Mouse (Mus musculus) central nervous system, embryonic 11.5 days (tissue): ENCODE data around the gene 4921511M17Rik. TPM values are rescaled to one million over a fixed set of nuclear protein-coding genes. Genes with fewer than 3 reads are reported as not detected.

Experiments
- polyA plus RNA-seq: library from polyadenylated mRNA; depleted of rRNA; stranded (reverse); fragments of >200 nt; gene quantifications from 2 replicates; pipeline ENCODE4 v1.2.3, GENCODE M21; 2012; rRNA removed

The 4921511M17Rik gene
- not detected in 2 replicates for polyA plus RNA-seq

DNA sequence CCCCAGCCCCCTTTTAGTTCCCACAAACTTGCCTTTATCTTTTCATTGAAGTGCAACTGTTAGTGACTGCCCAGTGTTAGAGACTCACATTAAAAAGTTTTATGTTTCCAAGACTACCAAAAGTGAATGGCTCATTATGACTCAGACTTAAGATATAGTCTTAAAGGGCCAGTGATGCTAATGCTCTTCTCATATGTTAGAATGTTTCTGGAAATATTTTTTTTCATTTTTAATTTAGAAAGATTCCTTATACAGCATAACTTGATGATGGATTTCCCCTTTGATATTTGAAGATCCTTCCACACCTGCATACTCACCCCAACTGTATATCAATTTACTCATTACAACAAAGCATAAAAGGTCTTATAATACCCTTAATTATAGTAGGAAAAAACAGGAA, at the start of gene 4921511M17Rik:
4921511M17Rik (minus strand) TSS at position 101 of the 400 bp plus-strand sequence.

GRCm38 (mm10) chrX:154054939-154055338, 21.3 kb upstream of the 4921511M17Rik start, which contains the start of gene Gm10057:
Gene Gm10057, minus strand, starts transcription at chrX:154055039.

DNA sequence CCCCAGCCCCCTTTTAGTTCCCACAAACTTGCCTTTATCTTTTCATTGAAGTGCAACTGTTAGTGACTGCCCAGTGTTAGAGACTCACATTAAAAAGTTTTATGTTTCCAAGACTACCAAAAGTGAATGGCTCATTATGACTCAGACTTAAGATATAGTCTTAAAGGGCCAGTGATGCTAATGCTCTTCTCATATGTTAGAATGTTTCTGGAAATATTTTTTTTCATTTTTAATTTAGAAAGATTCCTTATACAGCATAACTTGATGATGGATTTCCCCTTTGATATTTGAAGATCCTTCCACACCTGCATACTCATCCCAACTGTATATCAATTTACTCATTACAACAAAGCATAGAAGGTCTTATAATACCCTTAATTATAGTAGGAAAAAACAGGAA, 21.1 kb downstream of the 4921511M17Rik start, which contains the start of gene Samt1:
Samt1 (minus strand) TSS at position 101 of the 400 bp plus-strand sequence.

Other genes starting within 250 kb of the 4921511M17Rik start
- gene Spin2c, start 201.6 kb downstream of the 4921511M17Rik start, polyA plus RNA-seq: 11.9 and 18.2 TPM in 2 replicates
- gene Samt1, start 21.2 kb downstream of the 4921511M17Rik start, polyA plus RNA-seq: not detected in 2 replicates
- gene Gm10057, start 21.2 kb upstream of the 4921511M17Rik start, polyA plus RNA-seq: not detected in 2 replicates
- gene Gm15140, start 86.9 kb upstream of the 4921511M17Rik start, polyA plus RNA-seq: not detected in 2 replicates